Mouse (Mus musculus) erythroblast, embryonic 14.5 days (primary cell): Measurements from ENCODE around the gene Gng7.

Experiments
- GATA1 ChIP-seq: IDR thresholded peaks from 2 replicates; pipeline ENCODE4 v1.6.1; 2012; ENCODE audit warnings: low read length, inconsistent platforms, mixed read lengths
- TAL1 ChIP-seq: IDR thresholded peaks from 3 replicates; pipeline ENCODE4 v1.6.1; 2012; ENCODE audit warnings: low read length, inconsistent platforms, mixed read lengths

DNA sequence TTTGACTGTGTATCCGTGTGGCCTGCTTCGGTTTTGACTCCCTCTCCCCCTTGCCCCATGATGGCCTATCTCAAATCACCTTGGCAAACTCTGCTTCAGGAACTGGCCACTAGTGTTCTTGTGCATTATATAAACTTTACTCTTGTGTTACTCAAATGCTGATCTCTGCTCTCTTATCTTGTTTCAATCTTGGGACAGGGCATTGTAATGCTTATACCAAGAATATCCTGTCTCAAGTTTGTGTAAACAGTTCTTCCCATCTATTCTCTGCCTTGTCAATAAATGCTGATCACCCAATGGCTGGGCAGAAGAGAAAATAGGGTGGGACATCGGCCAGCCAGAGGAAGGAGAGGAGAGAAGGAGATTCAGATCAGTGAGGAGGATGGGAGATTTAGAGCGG lies 48.0 kb upstream of the Gng7 start:
- TF ChIP-seq TAL1 = no peak
- no peak for TF ChIP-seq GATA1
